Mouse (Mus musculus) hindbrain, embryonic 15.5 days (tissue): ENCODE measurements around the gene Ntm. TPM values are rescaled to one million over a fixed set of nuclear protein-coding genes. Genes with fewer than 3 reads are reported as not detected.

Experiments used
- ATAC-seq: fragments of 200-750 bp; cut with Nextera tagmentation; 2 replicates; pipeline ENCODE4 v1.8.0; 2017; ENCODE audit warnings: low read depth, moderate number of reproducible peaks, moderate TSS enrichment; ENCODE audit not compliant: low FRiP score
- H3K27ac ChIP-seq: fragments of 300-500 bp; sonication (generic); replicated peaks from 2 replicates; pipeline ENCODE4 v1.5.1; 2015; ENCODE audit warnings: mild to moderate bottlenecking, inconsistent platforms
- H3K27me3 ChIP-seq: fragments of 300-500 bp; sonication (generic); 2 replicates; pipeline ENCODE4 v1.6.1; 2015; ENCODE audit warnings: control low read depth, inconsistent platforms
- H3K36me3 ChIP-seq: fragments of 300-500 bp; sonication (generic); 2 replicates; pipeline ENCODE4 v1.6.1; 2015; ENCODE audit warnings: control low read depth, inconsistent platforms
- H3K4me1 ChIP-seq: fragments of 300-500 bp; sonication (generic); replicated peaks from 2 replicates; pipeline ENCODE4 v1.6.1; 2015; ENCODE audit warnings: control low read depth, inconsistent platforms
- H3K4me2 ChIP-seq: fragments of 300-500 bp; sonication (generic); 2 replicates; pipeline ENCODE4 v1.6.1; 2015; ENCODE audit warnings: moderate library complexity, mild to moderate bottlenecking, inconsistent platforms
- H3K4me3 ChIP-seq: fragments of 300-500 bp; sonication (generic); 2 replicates; pipeline ENCODE4 v1.5.1; 2015; ENCODE audit warnings: mild to moderate bottlenecking, inconsistent platforms
- H3K9ac ChIP-seq: fragments of 300-500 bp; sonication (generic); 2 replicates; pipeline ENCODE4 v1.6.1; 2015; ENCODE audit warnings: inconsistent platforms
- H3K9me3 ChIP-seq: fragments of 300-500 bp; sonication (generic); 2 replicates; pipeline ENCODE4 v1.6.1; 2016; ENCODE audit warnings: control low read depth, inconsistent platforms
- WGBS: fragments of 180-500 bp; shearing (Covaris S2); methylation state at CpG from one replicate; pipeline ENCODE4 v1.1.7; 2015; 5-methylcytosine and 5-hydroxymethylcytosine counted together
- polyA plus RNA-seq: library from polyadenylated mRNA; unstranded; fragments of >200 nt; fragmentation: Nextera tagmentation; extraction: Ambion mirVana; gene quantifications from 2 replicates; pipeline ENCODE4 v1.2.1, GENCODE M21; 2015

The Ntm gene
- polyA plus RNA-seq, 1 experiment from 2014 or later: 250 TPM

- no peaks in the 10 kb centered on the region for H3K27me3 ChIP-seq
- no peaks in the 10 kb centered on the region for H3K9me3 ChIP-seq
- H3K4me1 ChIP-seq: peaks cover 5% of the 10 kb centered on the region
- H3K4me3 ChIP-seq: no peak overlapping the region
- WGBS: 76% methylated on average over 2 of the region's 2 CpGs
- no peak for ATAC-seq
- no peak overlapping the region for H3K9ac ChIP-seq
- no peak overlapping the region for H3K27ac ChIP-seq
- no peak overlapping the region for H3K4me2 ChIP-seq
- H3K36me3 ChIP-seq: no peaks in the 10 kb centered on the region
Measured at GRCm38 (mm10) chr9:29252866-29253265, 710.1 kb downstream of the Ntm start.

- Histone ChIP-seq H3K27ac (no peak overlapping the region), H3K4me3 (no peak overlapping the region), H3K27me3 (no peaks in the 10 kb centered on the region), H3K4me2 (no peak overlapping the region), H3K4me1 (peaks cover 7% of the 10 kb centered on the region), H3K9me3 (no peaks in the 10 kb centered on the region), H3K9ac (no peak overlapping the region), H3K36me3 (no peaks in the 10 kb centered on the region)
- WGBS: 68% methylated on average over 3 of the region's 3 CpGs
- ATAC-seq: no peak
Measured at GRCm38 (mm10) chr9:29250813-29251212, 712.1 kb downstream of the Ntm start.

GRCm38 (mm10) chr9:29247812-29248211 is 715.1 kb downstream of the Ntm start:
- Histone ChIP-seq H3K27ac (no peak overlapping the region), H3K27me3 (no peaks in the 10 kb centered on the region), H3K4me2 (no peak overlapping the region), H3K9me3 (no peaks in the 10 kb centered on the region), H3K36me3 (no peaks in the 10 kb centered on the region), H3K4me1 (peaks cover 11% of the 10 kb centered on the region), H3K9ac (no peak overlapping the region), H3K4me3 (no peak overlapping the region)
- ATAC-seq: no peak; the same call in 1 of the 2 replicates
- WGBS: 35% methylated on average over 3 of the region's 3 CpGs

GRCm38 (mm10) chr9:29244006-29244405 is 718.9 kb downstream of the Ntm start:
- Histone ChIP-seq H3K9me3 (no peaks in the 10 kb centered on the region), H3K4me1 (peaks cover 21% of the 10 kb centered on the region), H3K36me3 (no peaks in the 10 kb centered on the region), H3K27me3 (no peaks in the 10 kb centered on the region), H3K9ac (no peak overlapping the region), H3K4me3 (no peak overlapping the region), H3K27ac (no peak overlapping the region), H3K4me2 (no peak overlapping the region)
- WGBS: 91% methylated on average over 2 of the region's 2 CpGs
- ATAC-seq: no peak

GRCm38 (mm10) chr9:29242497-29243422 is 720.2 kb downstream of the Ntm start:
- Histone ChIP-seq H3K27ac (no peak overlapping the region), H3K9ac (no peak overlapping the region), H3K27me3 (no peaks in the 10 kb centered on the region), H3K4me2 (no peak overlapping the region), H3K4me1 (peaks cover 15% of the 10 kb centered on the region), H3K4me3 (no peak overlapping the region), H3K36me3 (no peaks in the 10 kb centered on the region), H3K9me3 (no peaks in the 10 kb centered on the region)
- 63% methylated on average over 8 of the region's 8 CpGs for WGBS
- ATAC-seq: no peak

GRCm38 (mm10) chr9:29240797-29241196 is 722.1 kb downstream of the Ntm start:
- H3K36me3 ChIP-seq: no peaks in the 10 kb centered on the region
- H3K4me3 ChIP-seq: no peak overlapping the region
- H3K4me2 ChIP-seq: no peak overlapping the region
- peaks cover 14% of the 10 kb centered on the region for H3K4me1 ChIP-seq
- no peaks in the 10 kb centered on the region for H3K9me3 ChIP-seq
- 75% methylated on average over 2 of the region's 2 CpGs for WGBS
- no peak for ATAC-seq
- H3K27ac ChIP-seq: no peak overlapping the region
- H3K27me3 ChIP-seq: no peaks in the 10 kb centered on the region
- H3K9ac ChIP-seq: no peak overlapping the region

GRCm38 (mm10) chr9:29238973-29239372 is 724.0 kb downstream of the Ntm start:
- Histone ChIP-seq H3K4me3 (no peak overlapping the region), H3K27me3 (no peaks in the 10 kb centered on the region), H3K36me3 (no peaks in the 10 kb centered on the region), H3K27ac (no peak overlapping the region), H3K9ac (no peak overlapping the region), H3K9me3 (no peaks in the 10 kb centered on the region), H3K4me2 (no peak overlapping the region), H3K4me1 (peaks cover 14% of the 10 kb centered on the region)
- no peak for ATAC-seq
- 84% methylated on average over 3 of the region's 3 CpGs for WGBS

GRCm38 (mm10) chr9:29236752-29237151 is 726.2 kb downstream of the Ntm start:
- H3K36me3 ChIP-seq: no peaks in the 10 kb centered on the region
- no peak for ATAC-seq

GRCm38 (mm10) chr9:29227747-29228146 is 735.2 kb downstream of the Ntm start:
- no peaks in the 10 kb centered on the region for H3K36me3 ChIP-seq
- no peak overlapping the region for H3K27ac ChIP-seq
- no peak overlapping the region for H3K4me2 ChIP-seq
- H3K4me3 ChIP-seq: no peak overlapping the region
- H3K9me3 ChIP-seq: no peaks in the 10 kb centered on the region
- H3K4me1 ChIP-seq: peaks cover 14% of the 10 kb centered on the region
- 88% methylated on average over 4 of the region's 4 CpGs for WGBS
- no peak overlapping the region for H3K9ac ChIP-seq
- no peaks in the 10 kb centered on the region for H3K27me3 ChIP-seq
- no peak for ATAC-seq

More at GRCm38 (mm10) chr9:29236752-29237151, 726.2 kb downstream of the Ntm start:
- Histone ChIP-seq H3K4me3 (no peak overlapping the region), H3K9me3 (no peaks in the 10 kb centered on the region), H3K4me1 (peaks cover 13% of the 10 kb centered on the region; the same call in 1 of the 2 replicates), H3K9ac (no peak overlapping the region), H3K27ac (no peak overlapping the region), H3K4me2 (no peak overlapping the region), H3K27me3 (no peaks in the 10 kb centered on the region)
- WGBS: 93% methylated on average over 3 of the region's 3 CpGs

GRCm38 (mm10) chr9:29222915-29223545 is 739.9 kb downstream of the Ntm start:
- WGBS: 49% methylated on average over 10 of the region's 10 CpGs
- ATAC-seq: no peak
- Histone ChIP-seq H3K36me3 (no peaks in the 10 kb centered on the region), H3K9me3 (no peaks in the 10 kb centered on the region), H3K27me3 (no peaks in the 10 kb centered on the region), H3K4me2 (no peak overlapping the region), H3K27ac (no peak overlapping the region), H3K4me1 (peaks cover 15% of the 10 kb centered on the region), H3K4me3 (no peak overlapping the region), H3K9ac (no peak overlapping the region)

- Histone ChIP-seq H3K27ac (no peak overlapping the region), H3K4me1 (peaks cover 15% of the 10 kb centered on the region), H3K27me3 (no peaks in the 10 kb centered on the region), H3K4me2 (no peak overlapping the region), H3K9ac (no peak overlapping the region), H3K9me3 (no peaks in the 10 kb centered on the region), H3K36me3 (no peaks in the 10 kb centered on the region), H3K4me3 (no peak overlapping the region)
- ATAC-seq: no peak
- 34% methylated on average over 5 of the region's 5 CpGs for WGBS
Measured at GRCm38 (mm10) chr9:29220941-29221615, 741.9 kb downstream of the Ntm start.

GRCm38 (mm10) chr9:29220493-29220892 is 742.4 kb downstream of the Ntm start:
- peak; percentile 63; the same call in 1 of the 2 replicates for ATAC-seq

More at GRCm38 (mm10) chr9:29220493-29220892, 742.4 kb downstream of the Ntm start:
- Histone ChIP-seq H3K27ac (no peak overlapping the region), H3K9me3 (no peaks in the 10 kb centered on the region), H3K4me2 (no peak overlapping the region), H3K27me3 (no peaks in the 10 kb centered on the region), H3K36me3 (no peaks in the 10 kb centered on the region), H3K4me3 (no peak overlapping the region), H3K9ac (no peak overlapping the region), H3K4me1 (peaks cover 15% of the 10 kb centered on the region)
- 39% methylated on average over 11 of the region's 11 CpGs for WGBS
